Mouse (Mus musculus): Measurements from ENCODE around the gene Slc13a4.

DNA sequence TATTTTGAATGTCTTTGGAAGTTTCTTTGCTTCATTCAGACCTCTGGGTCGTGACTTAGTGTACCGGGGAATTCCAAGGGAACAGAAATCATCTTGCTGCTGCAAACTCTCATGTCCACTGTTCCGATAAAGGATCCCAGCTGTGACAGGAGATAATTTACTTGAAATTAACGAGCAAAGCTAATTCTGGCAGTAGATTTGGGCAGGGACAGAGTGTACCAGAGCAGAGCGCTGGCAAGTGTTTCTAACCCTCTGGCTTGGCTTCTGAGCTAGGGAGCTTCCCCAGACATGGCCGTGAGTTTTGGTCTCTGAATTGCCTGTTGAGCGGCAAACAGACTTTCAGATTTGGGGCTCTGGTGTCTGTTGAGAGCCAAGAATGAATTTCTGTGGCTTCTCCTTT, 41.9 kb upstream of the Slc13a4 start:
- TF ChIP-seq CTCF (IDR thresholded peaks at IDR 0.05; ENCODE audit: low read depth) (no peak), EP300 (IDR thresholded peaks at IDR 0.05; ENCODE audit: low read depth) (no peak)

Data from heart, postnatal 0 days (tissue).